Mouse (Mus musculus): ENCODE results near the gene Nlrp3.

Gene Nlrp3

GRCm38 (mm10) chr11:59541324-59541723, at the start of gene Nlrp3:
Gene Nlrp3, plus strand, starts transcription at chr11:59541568.
- DNase-seq (ENCODE audit: low read depth), result peak; percentile 78

- peak; percentile 28 for DNase-seq (ENCODE audit: low read depth)
Observed at GRCm38 (mm10) chr11:59496672-59497310, 44.6 kb upstream of the Nlrp3 start.

- DNase-seq (ENCODE audit: low read depth), result peak; percentile 32
Observed at GRCm38 (mm10) chr11:59497747-59498146, 43.6 kb upstream of the Nlrp3 start.

GRCm38 (mm10) chr11:59501978-59502700, 39.2 kb upstream of the Nlrp3 start:
- DNase-seq (ENCODE audit: low read depth), result no peak

DNA sequence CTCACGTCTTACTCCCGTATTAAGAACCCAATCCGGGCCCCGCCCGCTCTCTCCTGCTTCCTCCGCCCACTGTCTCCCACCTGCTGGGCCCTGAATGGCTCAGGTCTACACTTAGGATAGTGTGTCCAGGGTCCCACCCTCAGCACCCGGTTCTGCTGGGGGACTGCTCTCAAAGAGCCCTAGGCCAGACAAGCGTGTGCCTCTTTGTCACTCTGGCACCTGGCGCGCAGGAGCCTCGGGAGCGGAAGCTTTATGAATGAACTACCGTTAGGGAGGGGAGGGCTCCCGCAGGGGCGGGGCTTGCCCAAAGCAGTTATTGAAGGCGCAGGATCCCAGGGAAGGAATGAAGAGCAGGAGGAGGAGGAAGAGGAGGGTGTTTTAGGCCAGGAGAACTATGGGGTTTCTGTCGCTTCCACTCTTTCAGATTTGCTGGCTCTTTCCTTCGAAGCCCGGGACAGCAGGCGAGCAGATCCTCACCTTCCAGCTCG, 36.0 kb upstream of the Nlrp3 start:
- peak; percentile 83 for DNase-seq (ENCODE audit: low read depth)

- peak; percentile 92 for DNase-seq (ENCODE audit: low read depth)
Observed at GRCm38 (mm10) chr11:59505839-59506712, 35.3 kb upstream of the Nlrp3 start.

DNA sequence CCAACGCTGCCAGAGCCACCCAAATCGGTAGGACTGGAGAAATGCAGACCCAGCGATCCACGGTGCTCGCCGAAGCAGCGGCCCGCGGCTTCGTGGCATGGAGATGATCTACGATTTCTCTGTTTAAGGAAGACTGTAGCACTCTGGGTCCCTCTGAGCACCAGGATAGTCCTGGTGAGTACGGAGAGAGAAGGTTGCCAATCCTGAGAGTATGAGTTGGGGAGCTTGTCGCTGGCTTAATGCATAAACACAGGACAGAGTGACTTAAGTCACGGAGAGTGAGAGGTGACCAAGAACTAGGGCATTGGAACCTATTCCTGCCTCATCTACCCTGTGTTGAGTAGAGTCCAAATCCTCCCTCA, 34.7 kb upstream of the Nlrp3 start:
- DNase-seq (ENCODE audit: low read depth), result no peak

DNA sequence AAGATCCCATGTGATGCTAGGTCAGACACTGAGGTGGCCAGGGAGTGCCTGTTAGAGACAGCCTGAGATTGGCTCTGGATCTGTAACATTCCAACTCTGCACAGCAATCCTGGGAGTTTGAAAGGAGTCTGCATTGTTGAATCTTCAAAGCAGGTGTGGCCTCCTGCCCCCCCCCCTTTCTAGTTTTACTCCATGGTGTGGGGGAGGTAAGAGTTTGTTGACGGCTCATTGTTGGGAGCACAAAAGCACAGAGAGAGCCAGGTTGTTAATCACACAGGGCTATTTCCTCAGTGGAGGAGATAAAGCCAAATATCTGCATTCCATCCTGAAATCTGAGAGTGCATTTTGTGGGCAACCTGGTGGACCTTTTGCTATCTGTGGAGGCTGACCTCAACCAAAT, 29.8 kb upstream of the Nlrp3 start:
- DNase-seq (ENCODE audit: low read depth), result no peak

DNA sequence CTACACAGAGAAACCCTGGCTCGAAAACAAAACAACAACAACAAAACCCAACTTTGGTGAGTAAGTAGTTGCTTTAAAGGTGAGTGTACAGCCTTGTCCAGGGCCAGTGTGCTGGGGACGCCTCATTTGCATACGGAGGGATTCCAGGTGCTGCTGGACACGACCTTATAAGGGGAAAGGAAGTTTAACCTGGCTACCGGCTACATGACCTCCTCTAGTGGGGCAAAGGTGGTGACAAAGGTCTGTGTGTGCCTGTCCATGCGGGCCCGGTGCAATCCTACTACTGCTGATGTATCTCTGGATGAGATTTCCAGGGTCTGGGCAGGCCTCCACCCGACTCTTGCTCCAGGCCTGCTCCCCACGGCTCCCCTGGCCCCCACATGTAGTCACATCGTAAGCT, 28.6 kb upstream of the Nlrp3 start:
- DNase-seq (ENCODE audit: low read depth), result no peak

GRCm38 (mm10) chr11:59513556-59513955, 27.8 kb upstream of the Nlrp3 start:
- DNase-seq (ENCODE audit: low read depth), result peak; percentile 23

DNA sequence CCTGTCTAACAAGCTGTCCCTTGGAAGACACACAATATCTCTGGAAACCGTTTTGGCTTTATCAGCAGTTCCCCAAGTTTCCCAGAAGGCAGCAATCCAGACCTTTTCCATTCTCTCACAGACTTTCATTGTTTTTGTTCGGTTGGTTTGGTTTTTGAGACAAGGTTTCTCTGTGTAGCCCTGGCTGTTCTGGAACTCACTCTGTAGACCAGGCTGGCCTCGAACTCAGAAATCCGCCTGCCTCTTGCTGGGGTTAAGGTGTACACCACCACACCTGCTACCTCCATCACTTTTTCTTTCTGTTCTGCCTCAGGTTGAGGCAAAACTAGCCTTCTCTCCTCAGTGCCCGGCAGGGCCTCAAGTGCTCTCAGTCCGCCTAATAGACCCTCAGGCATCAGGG, 27.0 kb upstream of the Nlrp3 start:
- DNase-seq (ENCODE audit: low read depth), result no peak

DNA sequence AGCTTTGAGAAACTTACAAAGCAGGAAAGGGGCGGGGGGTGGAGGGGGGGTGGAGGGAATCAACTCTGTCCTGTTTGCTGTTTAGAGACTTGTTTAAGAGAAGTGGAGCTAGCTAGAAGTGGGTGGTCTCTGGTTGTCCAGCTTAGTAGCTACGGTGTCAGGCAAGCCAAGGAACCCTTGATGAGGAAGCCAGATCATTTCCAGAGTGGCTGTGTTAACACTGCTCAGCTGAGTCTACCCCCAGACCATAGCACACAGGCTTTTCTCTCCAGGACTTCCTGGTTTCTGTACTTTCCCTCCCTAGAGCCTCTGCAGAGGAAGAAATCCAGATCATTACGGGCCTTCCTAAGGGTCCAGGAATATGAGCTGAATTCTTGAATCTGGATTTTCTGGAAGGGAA, 26.6 kb upstream of the Nlrp3 start:
- DNase-seq (ENCODE audit: low read depth), result no peak

GRCm38 (mm10) chr11:59517441-59517840, 23.9 kb upstream of the Nlrp3 start:
- DNase-seq (ENCODE audit: low read depth), result no peak

DNA sequence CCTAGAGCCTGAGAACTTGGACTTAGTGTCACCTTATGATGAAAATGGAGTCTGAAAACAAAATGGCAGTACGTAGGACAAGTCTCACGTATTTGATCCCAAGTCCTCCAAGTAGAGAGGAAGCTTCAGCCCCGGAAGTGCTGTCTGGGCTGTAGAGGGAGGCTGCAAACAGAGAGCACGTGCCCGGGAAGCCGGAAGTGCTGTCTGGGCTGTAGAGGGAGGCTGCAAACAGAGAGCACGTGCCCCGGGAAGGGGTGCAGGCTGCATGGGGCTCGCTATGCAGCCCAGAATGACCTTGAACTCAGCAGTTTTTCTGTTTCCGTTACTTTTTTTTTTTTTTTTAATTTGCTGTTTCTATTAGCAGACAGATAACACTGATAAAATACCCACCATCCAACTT, 23.1 kb upstream of the Nlrp3 start:
- DNase-seq (ENCODE audit: low read depth), result no peak

GRCm38 (mm10) chr11:59519741-59520495, 21.4 kb upstream of the Nlrp3 start:
- no peak for DNase-seq (ENCODE audit: low read depth)

- DNase-seq (ENCODE audit: low read depth), result no peak
Observed at GRCm38 (mm10) chr11:59524150-59524549, 17.2 kb upstream of the Nlrp3 start.

GRCm38 (mm10) chr11:59525237-59525636, 16.1 kb upstream of the Nlrp3 start:
- peak; percentile 90 for DNase-seq (ENCODE audit: low read depth)

DNA sequence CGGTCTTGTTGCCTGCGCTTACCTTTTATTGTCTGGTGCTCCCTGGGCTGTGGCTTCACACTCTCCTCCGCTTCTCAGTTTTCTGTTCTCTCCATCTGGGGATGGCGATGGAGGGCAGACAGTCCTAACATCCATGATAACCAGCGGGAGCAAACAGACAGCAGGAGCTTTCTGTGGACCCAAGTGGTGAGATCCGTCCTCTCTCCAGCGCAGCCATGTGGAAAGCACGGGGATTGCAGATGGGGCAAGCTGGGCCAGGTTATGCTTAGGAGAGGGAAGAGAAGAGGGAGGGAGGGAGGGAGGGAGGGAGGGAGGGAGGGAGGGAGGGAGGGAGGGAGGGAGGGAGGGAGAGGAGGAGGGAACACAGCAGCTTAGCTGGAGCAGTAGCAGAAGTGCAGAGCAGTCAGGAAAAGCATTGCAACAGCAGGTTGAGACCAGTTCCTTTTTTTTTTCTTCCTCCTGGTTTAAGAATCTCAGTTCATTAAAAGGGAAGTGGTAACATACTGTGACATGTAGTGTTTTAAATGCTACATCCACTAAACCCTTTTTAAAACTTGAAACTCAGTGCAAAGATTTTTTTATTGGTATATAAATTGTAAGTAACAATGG, 14.8 kb upstream of the Nlrp3 start, which contains the start of gene Zkscan17:
Gene Zkscan17, minus strand, starts transcription at position 280 of the 609 bp plus-strand sequence.
- peak; percentile 75 for DNase-seq (ENCODE audit: low read depth)

DNA sequence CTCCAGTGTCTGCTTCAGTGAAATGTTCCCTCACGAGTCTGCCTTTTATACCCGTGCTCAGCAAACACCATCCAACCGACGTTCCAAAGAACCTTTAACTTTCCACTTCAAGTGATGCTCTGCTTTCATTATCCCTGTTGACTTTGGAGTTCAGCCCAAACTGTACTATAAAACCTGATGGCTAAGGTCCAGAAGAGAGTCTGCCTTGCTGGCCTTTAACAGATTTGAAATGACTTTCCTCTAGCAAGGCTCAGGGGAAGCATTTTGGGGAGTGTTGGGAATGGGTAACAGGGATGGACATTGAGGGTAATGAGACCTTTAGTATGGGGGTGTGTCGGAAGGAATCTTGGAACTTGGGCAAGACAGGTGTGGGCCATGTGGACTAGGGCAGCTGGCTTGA, 11.1 kb upstream of the Nlrp3 start:
- no peak for DNase-seq (ENCODE audit: low read depth)

DNA sequence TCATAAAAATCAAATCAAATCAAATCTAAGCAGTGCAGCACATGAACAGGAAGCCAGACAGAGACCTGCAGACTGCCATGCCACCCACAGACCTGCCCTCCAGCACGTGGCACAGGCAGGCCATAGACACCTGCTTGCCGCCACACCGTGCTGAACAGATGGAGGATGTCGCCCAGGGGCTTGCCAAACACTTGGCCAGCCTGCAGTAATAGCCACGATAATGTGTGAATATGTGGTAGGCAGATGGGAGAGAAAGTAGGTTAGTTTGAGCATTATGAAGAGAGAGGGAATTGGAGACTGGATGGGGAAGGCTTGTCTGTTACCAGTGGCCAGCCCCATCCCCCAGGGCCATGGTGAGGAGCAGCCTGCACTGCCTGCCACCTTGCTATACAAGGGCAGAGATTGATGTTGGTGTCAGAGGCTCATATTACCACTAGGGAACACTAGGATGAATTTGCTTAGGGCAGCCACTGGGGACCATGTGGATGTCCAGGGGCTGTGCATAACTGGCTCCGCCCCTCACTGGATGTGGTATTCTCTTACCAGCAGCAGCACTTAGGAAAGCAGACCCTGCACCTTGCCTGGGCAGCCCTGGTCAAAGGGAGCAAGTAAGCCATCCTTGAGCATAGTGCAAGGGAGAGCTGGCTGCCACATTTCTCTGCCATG, 10.4 kb upstream of the Nlrp3 start:
- no peak for DNase-seq (ENCODE audit: low read depth)

- no peak for DNase-seq (ENCODE audit: low read depth)
Observed at GRCm38 (mm10) chr11:59531562-59531961, 9.8 kb upstream of the Nlrp3 start.

All from 416B (cell line).